Mouse (Mus musculus): ENCODE results near the gene Zfp12. TPM values are rescaled to one million over a fixed set of nuclear protein-coding genes. Genes with fewer than 3 reads are reported as not detected.
"Not testable (repeated sequence)": the region's sequence is repeated elsewhere in the genome, so short reads cannot be mapped to it uniquely, and the experiment has no call there.

The Zfp12 gene
- polyA plus RNA-seq (2021) = 20.9 TPM

GRCm38 (mm10) chr5:143235028-143235693 lies at the start of gene Zfp12:
Gene Zfp12, plus strand, starts transcription at chr5:143235163.
- ATAC-seq = peak; percentile 86

DNA sequence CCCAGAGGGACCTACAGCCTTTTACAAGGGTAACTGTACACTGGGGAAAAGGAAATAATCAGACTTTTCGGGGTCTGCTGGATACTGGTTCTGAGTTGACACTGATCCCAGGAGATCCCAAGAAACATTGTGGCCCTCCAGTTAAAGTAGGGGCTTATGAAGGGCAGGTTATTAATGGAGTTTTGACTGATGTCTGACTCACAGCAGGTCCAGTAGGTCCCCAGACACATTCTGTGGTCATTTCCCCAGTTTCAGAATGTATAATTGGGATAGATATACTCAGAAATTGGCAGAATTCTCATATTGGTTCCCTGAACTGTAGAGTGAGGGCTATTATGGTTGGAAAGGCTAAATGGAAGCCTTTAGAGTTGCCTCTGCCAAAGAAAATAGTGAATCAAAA lies 46.9 kb upstream of the Zfp12 start:
- CTCF ChIA-PET; in situ Hi-C loops (cut with MboI; ENCODE audit: low pct_unique_long_range_greater_than_20kb); H3K27me3 ChIP-seq; ATAC-seq; POLR2A ChIA-PET; DNase-seq (ENCODE audit: low read depth, low spot score): not testable (repeated sequence)

More at GRCm38 (mm10) chr5:143235028-143235693, at the start of gene Zfp12:
- peak; percentile 80 for TF ChIP-seq CTCF (IDR thresholded peaks at IDR 0.05)
- ChIA-PET POLR2A (interaction anchor here (0.6 to 1.7 kb wide), 3 partner anchors 37 to 55 kb away, joined by 3 to 6 read pairs (median 3); partner anchors contain the start of genes Rbak and Spdye4b), CTCF (interaction anchor here (1.0 to 1.5 kb wide), 3 partner anchors 36 to 46 kb away, joined by 3 to 4 read pairs (median 3); no protein-coding TSS in a partner anchor)
- no peaks in the 10 kb centered on the region for H3K27me3 ChIP-seq
- peak; percentile 77 for DNase-seq (ENCODE audit: low read depth, low spot score)
- in situ Hi-C loops (cut with MboI; ENCODE audit: low pct_unique_long_range_greater_than_20kb) = loop anchor here (5.0 kb wide), 2 partner anchors 53 to 62 kb away; partner anchors contain the start of genes Rbak and Spdye4b

DNA sequence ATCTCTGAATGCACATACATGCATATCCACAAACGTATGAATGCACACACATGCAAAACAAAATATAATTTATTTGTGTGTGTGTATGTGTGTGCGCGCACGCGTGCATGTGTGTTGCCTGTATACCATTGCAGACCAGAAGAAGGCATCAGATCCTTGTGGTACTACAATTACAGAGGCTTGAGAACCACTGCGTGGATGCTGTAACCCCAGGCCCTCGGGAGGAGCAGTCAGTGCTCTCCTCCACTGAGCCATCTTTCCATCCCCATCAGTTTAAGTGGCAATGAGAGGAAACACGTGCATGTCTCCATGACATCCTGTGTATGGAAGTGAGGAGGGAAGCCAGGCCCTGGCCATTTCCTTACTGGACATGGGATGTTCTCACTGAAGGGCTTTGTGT lies 42.2 kb upstream of the Zfp12 start:
- DNase-seq (ENCODE audit: low read depth, low spot score) (no peak), ATAC-seq (no peak)
- in situ Hi-C loops (cut with MboI; ENCODE audit: low pct_unique_long_range_greater_than_20kb) = no loop called here
- ChIA-PET CTCF (no interaction called here), POLR2A (no interaction called here)
- TF ChIP-seq CTCF (IDR thresholded peaks at IDR 0.05) = no peak
- peaks cover 3% of the 10 kb centered on the region for H3K27me3 ChIP-seq

GRCm38 (mm10) chr5:143194747-143195146 lies 40.2 kb upstream of the Zfp12 start:
- ATAC-seq; DNase-seq (ENCODE audit: low read depth, low spot score); in situ Hi-C loops (cut with MboI; ENCODE audit: low pct_unique_long_range_greater_than_20kb); H3K27me3 ChIP-seq; CTCF ChIA-PET; POLR2A ChIA-PET: not testable (repeated sequence)

- H3K27me3 ChIP-seq = peaks cover 3% of the 10 kb centered on the region
- CTCF ChIA-PET = no interaction called here
- POLR2A ChIA-PET = no interaction called here
- no peak for ATAC-seq
- no peak for DNase-seq (ENCODE audit: low read depth, low spot score)
- TF ChIP-seq CTCF (IDR thresholded peaks at IDR 0.05) = no peak
- in situ Hi-C loops (cut with MboI; ENCODE audit: low pct_unique_long_range_greater_than_20kb) = no loop called here
Observed at GRCm38 (mm10) chr5:143195166-143195565, 39.8 kb upstream of the Zfp12 start.

DNA sequence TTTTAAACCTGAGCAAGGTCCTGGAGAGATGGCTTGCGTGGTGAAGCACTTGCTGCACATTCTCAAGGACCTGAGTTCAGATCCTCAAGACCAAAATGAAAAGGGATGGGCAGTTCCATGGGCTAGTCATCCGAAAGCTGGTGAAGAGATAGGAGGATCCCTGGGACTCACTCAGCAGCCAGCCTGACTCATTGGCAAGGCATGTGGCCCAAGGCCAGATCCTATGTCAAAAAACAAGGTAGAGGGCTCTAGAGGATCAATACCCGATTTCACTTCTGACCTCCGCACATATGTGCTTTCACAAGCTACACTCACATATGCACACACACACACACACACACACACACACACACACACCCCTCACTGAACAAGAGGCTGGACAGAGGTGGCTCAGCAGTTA lies 38.5 kb upstream of the Zfp12 start:
- no peak for TF ChIP-seq CTCF (IDR thresholded peaks at IDR 0.05)
- H3K27me3 ChIP-seq = no peaks in the 10 kb centered on the region
- POLR2A ChIA-PET = no interaction called here
- DNase-seq (ENCODE audit: low read depth, low spot score) (no peak), ATAC-seq (no peak)
- in situ Hi-C loops (cut with MboI; ENCODE audit: low pct_unique_long_range_greater_than_20kb) = no loop called here
- CTCF ChIA-PET = no interaction called here

- ATAC-seq = no peak
- ChIA-PET POLR2A (no interaction called here), CTCF (no interaction called here)
- DNase-seq (ENCODE audit: low read depth, low spot score) = no peak
- no peaks in the 10 kb centered on the region for H3K27me3 ChIP-seq
- in situ Hi-C loops (cut with MboI; ENCODE audit: low pct_unique_long_range_greater_than_20kb) = no loop called here
- TF ChIP-seq CTCF (IDR thresholded peaks at IDR 0.05) = peak; percentile 60
Observed at GRCm38 (mm10) chr5:143205015-143205414, 29.9 kb upstream of the Zfp12 start.

- in situ Hi-C loops (cut with MboI; ENCODE audit: low pct_unique_long_range_greater_than_20kb) = no loop called here
- H3K27me3 ChIP-seq = peaks cover 10% of the 10 kb centered on the region
- ATAC-seq (no peak), DNase-seq (ENCODE audit: low read depth, low spot score) (no peak)
- ChIA-PET POLR2A (no interaction called here), CTCF (no interaction called here)
- TF ChIP-seq CTCF (IDR thresholded peaks at IDR 0.05) = no peak
Observed at GRCm38 (mm10) chr5:143213832-143214231, 21.1 kb upstream of the Zfp12 start.

DNA sequence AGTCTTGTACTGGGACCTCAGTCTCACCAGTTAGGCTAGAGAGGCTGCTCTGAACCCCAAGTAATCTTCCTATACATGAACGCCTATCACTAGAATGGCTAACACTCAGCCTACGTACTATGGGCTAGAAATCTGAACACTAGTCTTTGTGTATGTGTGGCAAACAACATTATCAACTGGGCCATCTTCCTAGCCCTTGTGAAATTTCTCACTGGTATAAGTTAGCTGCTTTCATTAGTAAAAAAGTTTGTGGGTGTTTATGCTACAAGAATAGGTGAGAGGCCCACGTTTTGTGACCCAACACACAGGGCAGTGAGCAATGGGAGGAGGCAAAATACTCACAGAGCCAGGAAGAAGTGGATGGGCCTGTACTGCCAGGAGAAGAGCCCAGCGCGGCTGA lies 14.0 kb upstream of the Zfp12 start:
- DNase-seq (ENCODE audit: low read depth, low spot score) = no peak
- ATAC-seq = no peak
- in situ Hi-C loops (cut with MboI; ENCODE audit: low pct_unique_long_range_greater_than_20kb) = no loop called here
- no peak for TF ChIP-seq CTCF (IDR thresholded peaks at IDR 0.05)
- POLR2A ChIA-PET = no interaction called here
- CTCF ChIA-PET = no interaction called here
- H3K27me3 ChIP-seq = no peaks in the 10 kb centered on the region

DNA sequence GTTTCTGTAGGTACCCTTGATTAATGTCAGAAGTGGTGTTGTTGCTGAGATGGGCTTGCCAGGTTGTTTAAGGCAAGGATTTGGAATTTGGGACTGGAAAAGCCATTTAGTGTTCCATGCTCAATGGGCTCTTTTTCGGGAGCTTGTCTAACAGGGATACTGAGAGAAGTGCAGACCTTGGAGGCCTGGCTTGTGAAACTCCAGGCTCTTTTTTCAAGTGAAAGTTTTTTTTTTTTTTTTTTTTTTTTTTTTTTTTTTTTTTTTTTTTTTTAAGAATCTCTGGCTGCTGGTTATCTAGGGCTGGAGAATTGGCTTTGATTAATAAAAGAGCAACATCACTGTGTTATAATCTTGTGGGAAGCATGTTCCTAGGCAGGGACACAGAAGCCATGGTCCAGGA lies 12.7 kb upstream of the Zfp12 start:
- no peaks in the 10 kb centered on the region for H3K27me3 ChIP-seq
- ChIA-PET CTCF (no interaction called here), POLR2A (no interaction called here)
- TF ChIP-seq CTCF (IDR thresholded peaks at IDR 0.05) = no peak
- DNase-seq (ENCODE audit: low read depth, low spot score) (no peak), ATAC-seq (no peak)
- in situ Hi-C loops (cut with MboI; ENCODE audit: low pct_unique_long_range_greater_than_20kb) = no loop called here

- DNase-seq (ENCODE audit: low read depth, low spot score) (no peak), ATAC-seq (no peak)
- no peak for TF ChIP-seq CTCF (IDR thresholded peaks at IDR 0.05)
- CTCF ChIA-PET = no interaction called here
- POLR2A ChIA-PET = no interaction called here
- in situ Hi-C loops (cut with MboI; ENCODE audit: low pct_unique_long_range_greater_than_20kb) = no loop called here
- H3K27me3 ChIP-seq = no peaks in the 10 kb centered on the region
Observed at GRCm38 (mm10) chr5:143226790-143227189, 8.2 kb upstream of the Zfp12 start, which contains the start of gene Spdye4a. Gene Spdye4a, minus strand, starts transcription at chr5:143226890.

GRCm38 (mm10) chr5:143236036-143236435 lies 1.1 kb downstream of the Zfp12 start:
- in situ Hi-C loops (cut with MboI; ENCODE audit: low pct_unique_long_range_greater_than_20kb) = loop anchor here (5.0 kb wide), 2 partner anchors 54 to 61 kb away; partner anchors contain the start of genes Rbak and Spdye4b
- no peak for ATAC-seq
- no peak for DNase-seq (ENCODE audit: low read depth, low spot score)
- TF ChIP-seq CTCF (IDR thresholded peaks at IDR 0.05) = no peak
- CTCF ChIA-PET = no interaction called here
- no peaks in the 10 kb centered on the region for H3K27me3 ChIP-seq
- POLR2A ChIA-PET = interaction anchor here (0.6 kb wide), 1 partner anchor 36 kb away, joined by 3 read pairs; no protein-coding TSS in a partner anchor

All from Patski (cell line).